Mouse (Mus musculus): ENCODE measurements around the gene Fam83c.

Gene Fam83c

DNA sequence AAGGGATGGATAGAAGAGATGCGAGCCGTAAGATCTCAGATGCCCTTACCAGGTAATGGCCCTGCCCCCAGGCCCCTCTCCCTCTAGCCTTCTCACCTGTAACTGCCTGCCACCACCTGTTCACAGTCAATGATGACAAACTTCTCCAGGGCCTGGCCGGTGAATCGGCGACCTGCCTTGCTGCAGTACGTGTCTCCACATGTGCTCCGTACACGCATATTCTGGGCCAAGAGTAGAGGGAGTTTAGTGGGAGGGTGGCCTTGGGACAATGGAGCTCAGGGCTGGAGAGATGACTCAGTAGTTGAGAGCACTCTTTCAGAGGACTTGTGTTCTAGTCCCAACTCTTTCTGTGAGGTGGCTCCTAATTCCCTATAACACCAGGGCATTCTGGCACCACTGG lies 3.8 kb downstream of the Fam83c start:
- in situ Hi-C loops (cut with MboI, MseI), result no loop called here

- in situ Hi-C loops (cut with MboI, MseI), result no loop called here
Measured at GRCm38 (mm10) chr2:155826630-155827424, 7.8 kb downstream of the Fam83c start, which contains the start of gene Eif6. TSS of gene Eif6 (minus strand) at chr2:155826925.

- in situ Hi-C loops (cut with MboI, MseI), result no loop called here
Measured at GRCm38 (mm10) chr2:155825904-155826629, 8.6 kb downstream of the Fam83c start.

DNA sequence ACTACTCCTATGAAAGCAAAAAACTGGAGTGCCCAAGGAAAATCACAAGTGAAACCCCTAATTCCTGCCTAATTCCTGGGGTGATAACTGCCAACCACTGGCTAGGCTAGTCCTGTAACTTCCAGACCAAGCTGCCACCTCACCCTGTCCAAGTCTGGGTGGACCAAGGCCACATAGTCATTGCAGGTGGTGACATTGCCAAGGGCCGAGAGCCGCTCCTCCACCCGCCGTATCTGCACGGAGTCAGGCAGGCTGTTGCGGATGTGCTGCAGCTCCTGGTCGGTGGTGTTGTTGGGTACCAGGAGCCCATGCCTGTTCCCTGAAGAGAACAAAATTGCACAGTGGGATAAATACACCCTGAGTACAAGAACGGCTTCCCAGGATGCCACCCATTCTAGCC lies 10.9 kb downstream of the Fam83c start:
- in situ Hi-C loops (cut with MboI, MseI), result no loop called here

DNA sequence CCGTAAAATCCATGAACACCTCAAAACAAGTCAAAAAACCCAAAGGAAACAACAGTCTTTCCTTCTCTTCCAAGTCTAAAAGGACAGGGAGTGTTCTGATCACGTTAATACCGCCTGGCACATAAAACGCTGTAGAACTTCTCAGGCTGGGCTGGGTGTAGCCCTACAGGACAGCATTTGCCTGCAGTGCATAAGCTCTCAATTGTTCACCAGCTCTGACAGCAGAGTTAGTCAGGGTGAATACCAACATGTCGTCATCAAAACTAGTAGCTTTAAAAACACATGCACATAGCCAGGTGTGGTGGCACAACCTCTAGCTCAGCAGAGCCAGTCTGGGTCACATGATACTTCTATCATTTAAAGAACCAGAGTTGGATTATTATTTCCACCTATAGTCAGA lies 13.9 kb downstream of the Fam83c start:
- in situ Hi-C loops (cut with MboI, MseI), result no loop called here

DNA sequence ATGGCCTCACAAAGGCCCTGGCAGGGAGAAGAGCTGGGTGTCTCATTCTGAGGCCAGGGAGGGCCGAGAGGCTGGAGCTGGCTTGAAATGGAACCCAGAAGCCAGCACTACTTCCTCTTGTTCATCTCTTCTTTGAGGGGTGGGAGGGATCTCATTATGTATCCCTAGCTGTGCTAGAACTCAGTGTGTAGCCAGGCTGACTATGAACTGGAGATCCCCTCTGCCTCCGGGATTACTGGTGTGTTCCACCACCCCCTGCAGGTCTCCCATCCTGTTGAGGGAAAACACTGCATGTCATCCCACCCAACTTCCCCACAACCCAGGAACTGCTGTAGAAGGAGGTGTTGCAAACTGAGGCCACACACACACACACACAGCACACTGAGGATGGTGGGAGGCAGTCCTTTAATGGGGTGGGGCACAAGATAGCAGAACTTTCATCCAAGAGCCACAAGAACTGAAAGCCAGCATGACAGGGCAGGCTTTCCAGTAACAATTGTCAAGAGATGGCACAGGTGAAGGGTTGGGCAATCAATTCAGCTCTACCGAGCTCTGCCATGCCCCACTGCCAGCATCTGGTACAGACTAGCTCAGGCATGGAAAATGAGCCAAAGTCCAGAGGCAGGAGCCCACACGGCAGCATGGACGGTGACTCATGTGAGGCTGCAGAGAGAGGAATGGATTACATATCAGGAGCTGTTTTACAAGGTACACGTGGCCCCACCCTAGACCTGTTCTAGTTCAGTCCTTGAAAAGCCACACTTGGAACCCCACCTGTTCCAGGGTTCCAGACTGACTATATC lies 15.0 kb downstream of the Fam83c start:
- in situ Hi-C loops (cut with MboI, MseI), result no loop called here

- in situ Hi-C loops (cut with MboI, MseI), result no loop called here
Measured at GRCm38 (mm10) chr2:155819392-155819448, 15.4 kb downstream of the Fam83c start, which contains the start of gene BC029722. TSS of gene BC029722 (minus strand) at chr2:155819426.

DNA sequence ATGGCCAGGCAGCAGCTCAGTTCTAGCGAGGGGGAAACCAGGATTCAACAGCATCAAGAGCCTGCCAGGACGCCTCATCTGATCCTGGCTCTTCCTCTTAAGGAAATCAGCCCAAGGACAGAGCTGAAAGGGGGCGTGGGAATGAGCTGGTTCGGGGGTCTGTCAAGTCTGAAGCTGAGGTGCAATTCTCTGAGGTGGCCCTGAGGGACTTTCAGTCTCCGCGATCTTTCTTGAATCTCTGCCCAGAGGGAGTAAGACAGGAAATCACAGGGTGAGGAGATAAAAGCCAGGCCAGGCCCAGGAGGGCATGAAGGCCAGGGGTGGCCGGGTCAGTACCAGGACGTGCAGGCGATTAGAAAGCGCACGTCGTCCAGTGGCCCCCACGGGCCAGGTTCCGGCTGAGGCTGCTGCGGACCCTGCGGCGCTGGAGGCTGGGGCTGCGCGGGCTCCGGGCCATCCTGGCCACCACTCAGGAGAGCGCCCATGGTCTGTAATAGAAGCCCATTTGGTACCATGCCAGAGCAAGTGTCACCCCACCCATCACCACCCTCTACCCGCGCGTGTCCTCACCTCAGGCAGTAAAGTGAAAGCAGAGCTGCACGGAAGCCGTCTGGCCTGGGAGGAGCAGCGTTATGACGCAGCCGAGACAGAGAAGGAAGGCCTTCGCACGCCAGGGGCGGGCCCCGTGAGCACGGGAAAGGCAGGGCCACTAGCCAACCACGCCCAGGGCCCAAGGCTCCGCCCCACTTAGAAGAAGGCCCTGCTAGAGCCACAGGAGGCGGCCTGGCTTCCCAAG lies 15.9 kb downstream of the Fam83c start:
- in situ Hi-C loops (cut with MboI, MseI), result no loop called here

DNA sequence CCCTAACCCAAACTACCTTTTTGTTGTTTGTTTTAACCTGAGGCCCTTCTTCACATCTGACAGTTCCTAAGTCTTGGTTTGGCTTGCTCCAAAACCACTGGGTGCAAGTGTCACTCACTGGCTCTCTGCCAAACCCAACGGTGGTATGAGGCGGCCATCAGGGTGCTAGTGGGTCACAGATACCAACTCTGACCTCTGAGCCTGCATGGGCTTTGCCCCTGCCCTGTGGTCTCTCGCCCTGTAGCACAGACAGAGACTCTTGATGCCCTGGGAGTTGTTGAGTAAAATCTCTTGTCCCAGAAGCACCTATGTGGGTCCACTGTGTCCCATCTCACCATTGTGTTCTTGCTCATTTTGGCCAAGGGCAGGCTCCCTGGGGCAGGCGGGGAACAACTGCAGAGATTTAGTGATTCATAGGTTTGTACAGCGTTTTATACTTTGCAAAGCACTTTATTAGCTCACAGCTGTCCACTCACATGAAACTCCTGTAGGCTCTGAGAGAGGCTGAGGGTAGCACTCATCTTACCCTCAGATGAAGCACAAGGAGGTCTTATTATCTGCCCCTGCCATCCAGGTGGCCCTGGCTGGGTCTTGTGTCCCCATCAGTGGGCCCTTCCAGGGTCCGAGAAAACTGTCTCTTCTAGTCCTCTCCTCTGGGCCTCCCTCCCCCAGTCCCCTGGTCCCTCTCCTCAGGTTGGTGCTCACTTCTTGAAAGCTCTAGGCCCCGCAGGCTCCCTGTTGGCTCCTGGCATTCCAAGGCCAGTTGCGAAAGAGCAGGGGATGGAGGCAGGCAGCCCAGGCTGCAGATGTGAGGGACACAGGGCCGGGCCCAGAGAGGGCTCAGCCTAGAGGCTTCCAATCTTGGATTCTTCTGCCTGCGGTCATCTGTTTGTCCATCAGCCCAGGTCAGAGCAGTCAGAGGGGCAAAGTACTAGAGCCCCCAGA lies 17.1 kb downstream of the Fam83c start:
- in situ Hi-C loops (cut with MboI, MseI), result no loop called here

DNA sequence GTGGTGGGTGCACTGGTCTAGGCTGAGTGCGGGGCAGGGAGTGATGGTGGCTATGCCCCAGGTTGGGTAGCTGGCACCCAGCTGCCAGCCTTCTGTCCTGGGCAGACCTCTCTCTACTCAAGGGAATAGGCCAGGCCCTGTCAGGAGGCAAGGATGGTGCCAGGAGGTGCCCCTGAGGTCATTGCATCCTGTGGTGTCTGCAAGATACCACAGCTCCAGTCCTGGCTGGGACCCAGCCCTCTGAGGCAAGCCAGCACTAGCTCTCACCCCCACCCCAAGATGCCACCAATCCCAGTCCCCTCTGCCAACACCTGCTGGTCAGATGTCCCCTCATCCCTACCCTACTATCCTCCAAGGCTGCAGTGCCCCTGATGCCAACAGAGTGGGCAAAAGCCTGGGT lies 18.5 kb downstream of the Fam83c start:
- in situ Hi-C loops (cut with MboI, MseI), result no loop called here

GRCm38 (mm10) chr2:155814829-155815228 lies 19.8 kb downstream of the Fam83c start:
- in situ Hi-C loops (cut with MboI, MseI), result no loop called here

- in situ Hi-C loops (cut with MboI, MseI), result no loop called here
Measured at GRCm38 (mm10) chr2:155812637-155813036, 22.0 kb downstream of the Fam83c start.

DNA sequence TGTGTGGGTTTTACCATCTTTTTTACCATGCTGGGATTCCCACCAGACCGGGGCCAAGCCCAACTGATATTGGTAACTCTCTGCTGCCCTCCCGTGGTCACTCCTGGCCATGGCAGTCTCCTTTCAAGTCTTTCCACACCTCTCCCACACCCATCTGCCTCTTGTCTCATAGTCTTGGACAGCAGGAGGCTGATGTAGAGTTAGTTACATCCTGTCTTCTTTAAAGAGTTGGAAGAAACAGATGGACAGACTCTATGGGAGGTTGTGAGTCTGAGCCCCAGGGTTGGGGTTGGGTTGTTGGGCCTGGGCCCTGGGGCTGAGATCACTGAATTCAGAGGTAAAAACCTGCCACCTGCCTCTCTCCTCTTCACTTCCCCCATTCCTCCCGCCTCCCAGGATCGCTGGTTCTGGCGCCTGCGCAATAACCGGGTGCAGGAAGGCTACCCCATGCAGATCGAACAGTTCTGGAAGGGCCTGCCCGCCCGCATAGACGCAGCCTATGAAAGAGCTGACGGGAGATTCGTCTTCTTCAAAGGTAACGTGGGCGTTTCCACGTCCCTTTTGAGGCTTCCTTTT lies 22.7 kb downstream of the Fam83c start:
- in situ Hi-C loops (cut with MboI, MseI), result no loop called here

- in situ Hi-C loops (cut with MboI, MseI), result no loop called here
Measured at GRCm38 (mm10) chr2:155809620-155810019, 25.0 kb downstream of the Fam83c start.

DNA sequence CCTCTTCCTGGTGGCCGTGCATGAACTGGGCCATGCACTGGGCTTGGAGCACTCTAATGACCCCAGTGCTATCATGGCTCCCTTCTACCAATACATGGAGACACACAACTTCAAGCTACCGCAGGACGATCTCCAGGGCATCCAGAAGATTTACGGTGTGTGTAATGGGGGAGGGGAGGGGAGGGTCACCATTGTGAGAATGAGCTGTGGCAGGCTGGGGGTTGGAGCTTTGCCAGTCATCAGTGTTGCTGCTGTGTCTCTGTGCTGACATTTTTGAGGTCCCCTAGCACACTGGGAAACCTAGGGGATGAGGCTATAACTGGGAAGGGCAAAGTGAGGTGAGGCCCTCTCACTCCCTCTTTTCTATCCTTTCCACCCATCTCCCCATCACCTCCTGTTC lies 27.2 kb downstream of the Fam83c start:
- in situ Hi-C loops (cut with MboI, MseI), result no loop called here

GRCm38 (mm10) chr2:155806548-155806947 lies 28.1 kb downstream of the Fam83c start:
- in situ Hi-C loops (cut with MboI, MseI), result no loop called here

DNA sequence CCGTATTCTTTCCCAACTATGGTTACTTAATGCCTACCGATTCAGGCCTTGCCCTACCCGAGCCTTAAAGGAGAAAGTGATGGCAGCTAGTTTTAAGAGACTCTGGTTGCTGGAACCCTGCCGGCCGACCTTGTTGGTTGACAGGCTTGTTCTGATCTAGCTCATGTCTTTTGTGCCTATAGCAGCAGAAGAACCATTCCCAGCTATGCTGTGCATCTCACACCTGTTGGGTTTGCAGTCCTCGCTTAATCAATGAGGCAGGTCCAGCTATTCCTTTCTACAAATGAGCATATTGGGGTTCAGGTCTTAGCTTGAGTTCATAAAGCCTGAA lies 28.8 kb downstream of the Fam83c start:
- in situ Hi-C loops (cut with MboI, MseI), result no loop called here

DNA sequence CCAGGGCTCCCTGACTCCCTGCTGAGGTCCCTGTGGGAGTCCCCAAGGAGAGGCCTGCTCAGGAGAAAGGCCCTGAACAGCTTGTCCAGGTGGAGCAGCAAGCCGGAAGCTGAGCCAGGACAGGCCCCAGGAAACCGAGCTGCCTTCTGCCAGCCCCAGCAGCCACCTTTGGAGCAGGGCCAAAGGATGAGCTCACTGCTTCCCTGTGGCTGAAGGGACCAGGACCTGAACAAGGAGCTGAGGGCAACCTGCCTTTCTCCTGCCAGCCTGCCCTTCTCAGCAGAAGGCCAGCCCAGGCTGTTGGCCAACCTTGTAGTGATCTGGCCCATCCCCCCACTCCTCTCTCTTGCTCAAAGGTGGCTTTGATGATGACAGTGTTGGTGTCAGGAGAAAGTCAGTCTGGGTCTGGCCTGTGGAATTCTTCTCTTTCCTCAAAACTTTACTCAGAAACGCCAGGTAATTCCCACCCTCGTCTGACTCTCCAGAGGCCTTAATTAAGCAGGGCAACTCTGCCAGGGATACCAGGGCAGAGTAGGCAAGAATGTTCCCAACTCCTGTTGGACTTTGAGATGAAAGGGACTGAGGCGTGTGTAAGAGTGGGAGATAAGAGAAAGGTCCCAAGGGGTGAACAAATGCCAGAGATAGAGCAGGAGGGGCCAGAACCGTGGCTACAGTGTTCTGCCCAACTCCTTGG lies 29.3 kb downstream of the Fam83c start:
- in situ Hi-C loops (cut with MboI, MseI), result no loop called here

DNA sequence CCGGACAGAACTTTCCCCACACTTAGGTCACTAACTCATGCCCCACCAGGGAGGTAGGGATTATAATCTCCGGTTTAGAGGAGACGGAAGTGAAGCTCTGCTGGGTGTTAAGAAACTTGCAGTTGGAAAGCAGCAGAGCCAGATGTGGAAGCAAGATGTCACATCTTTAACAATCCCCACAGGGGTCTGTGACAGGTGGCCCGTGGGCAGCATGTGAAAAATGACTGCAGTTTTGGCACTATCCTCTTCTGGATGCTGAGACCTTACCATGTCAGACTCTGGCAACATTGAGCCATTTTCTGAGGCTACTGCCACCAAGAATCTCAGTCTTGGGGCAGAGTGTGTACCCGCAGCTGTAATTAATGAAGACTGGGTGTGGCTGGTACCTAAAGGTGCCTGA lies 30.6 kb downstream of the Fam83c start:
- in situ Hi-C loops (cut with MboI, MseI), result no loop called here

DNA sequence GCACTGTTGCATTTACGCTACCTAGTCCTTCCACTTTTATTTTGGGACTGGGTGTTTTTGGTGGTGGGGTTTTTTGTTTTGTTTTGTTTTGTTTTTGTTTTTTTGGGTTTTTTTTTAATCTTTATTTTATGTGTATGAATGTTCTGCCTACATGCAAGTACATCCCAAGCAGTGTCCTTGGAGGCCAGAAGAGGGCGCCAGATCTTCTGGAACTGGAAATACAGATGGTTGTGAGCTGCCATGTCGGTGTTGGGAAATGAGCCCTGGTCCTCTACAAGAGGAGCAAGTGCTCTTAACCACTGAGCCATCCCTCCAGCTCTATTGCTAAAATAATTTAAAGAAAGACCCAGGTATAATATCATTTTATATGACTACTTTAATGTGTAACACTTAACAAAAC lies 31.9 kb downstream of the Fam83c start:
- in situ Hi-C loops (cut with MboI, MseI), result no loop called here
